ENCODE assay signal across 24 mouse cellular contexts in the genomic region with DNA sequence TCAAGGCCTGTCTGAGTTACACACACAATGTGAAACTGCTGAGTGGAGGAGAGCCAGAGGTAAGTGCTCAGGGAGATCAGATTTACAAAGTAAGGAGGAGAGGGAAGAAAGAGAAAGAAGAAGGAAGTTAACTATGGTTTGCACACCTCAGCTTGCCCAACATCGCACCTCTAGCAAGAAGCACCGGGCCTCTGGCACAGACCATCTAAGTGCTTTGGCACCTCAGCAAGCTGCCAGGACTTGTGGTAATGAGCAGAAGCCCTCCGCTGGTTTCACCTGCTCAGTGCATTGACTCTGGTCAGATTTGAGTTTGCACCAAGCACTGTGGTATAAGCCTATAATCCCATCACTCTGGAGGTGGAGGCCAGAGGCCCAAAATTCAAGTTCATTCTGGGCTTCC.
"Had no signal": no experiment of that assay in that cellular context is flagged by ENCODE, and none has a peak within 500 bp of the region (broad histone marks: within the 10 kb centered on the region; RNA-seq: fewer than 3 reads in every experiment).

No protein-coding gene starts in this region.

- H3K9me3 ChIP-seq: heart, embryonic 13.5 days; heart, embryonic 15.5 days; hindbrain, embryonic 13.5 days; hindbrain, embryonic 15.5 days; limb, embryonic 10.5 days; limb, embryonic 12.5 days; liver, embryonic 13.5 days; liver, embryonic 15.5 days had no signal

- H3K36me3 ChIP-seq: heart, embryonic 13.5 days; heart, embryonic 15.5 days; hindbrain, embryonic 13.5 days; hindbrain, embryonic 15.5 days; limb, embryonic 10.5 days; limb, embryonic 12.5 days; liver, embryonic 13.5 days; liver, embryonic 15.5 days had no signal

- H3K27me3 ChIP-seq: heart, embryonic 13.5 days; heart, embryonic 15.5 days; hindbrain, embryonic 13.5 days; hindbrain, embryonic 15.5 days; limb, embryonic 12.5 days; liver, embryonic 13.5 days; liver, embryonic 15.5 days had no signal

- DNase-seq: forebrain, postnatal 0 days; gastrocnemius, postnatal 14 days; gastrocnemius, postnatal 36 days; heart, adult 11 months; heart, adult 2 months; heart, postnatal 14 days; heart, postnatal 36 days; kidney, adult 9 months; kidney, postnatal 14 days; kidney, postnatal 36 days; liver; liver, embryonic 13.5 days had no signal

- H3K4me1 ChIP-seq: hindbrain, embryonic 13.5 days; hindbrain, embryonic 15.5 days; liver, embryonic 13.5 days had no signal

- H3K4me2 ChIP-seq: heart, embryonic 11.5 days; heart, embryonic 13.5 days; heart, embryonic 15.5 days; hindbrain, embryonic 13.5 days; hindbrain, embryonic 15.5 days; limb, embryonic 12.5 days; liver, embryonic 11.5 days; liver, embryonic 13.5 days; liver, embryonic 15.5 days had no signal

- H3K4me3 ChIP-seq: heart, adult 2 months; heart, embryonic 13.5 days; heart, embryonic 15.5 days; hindbrain, embryonic 13.5 days; hindbrain, embryonic 15.5 days; layer of hippocampus, adult 2 months; left cerebral cortex, adult 2 months; limb, embryonic 10.5 days; limb, embryonic 12.5 days; liver, embryonic 13.5 days; liver, embryonic 15.5 days had no signal

- H3K27ac ChIP-seq: heart, adult 2 months; heart, embryonic 13.5 days; heart, embryonic 15.5 days; hindbrain, embryonic 13.5 days; hindbrain, embryonic 15.5 days; hindbrain, postnatal 0 days; layer of hippocampus, adult 2 months; left cerebral cortex, adult 2 months; limb, embryonic 10.5 days; limb, embryonic 12.5 days; liver, embryonic 13.5 days; liver, embryonic 15.5 days had no signal

- ATAC-seq: forebrain, postnatal 0 days had no signal

- H3K9ac ChIP-seq: forebrain, postnatal 0 days; heart, embryonic 13.5 days; heart, embryonic 15.5 days; hindbrain, embryonic 13.5 days; hindbrain, embryonic 15.5 days; limb, embryonic 12.5 days; liver, embryonic 13.5 days; liver, embryonic 15.5 days had no signal
